Mouse (Mus musculus): ENCODE measurements at regions not wholly inside any gene's neighbourhood (a gene's known extent, or its start where the extent isn't known, plus 50 kb on each side); places are given as distances from the start of the nearest gene placed in this dataset.

GRCm38 (mm10) chr13:71350787-71351186 lies 509.2 kb upstream of the Adamts16 start:
- CTCF ChIA-PET: no interaction called here

- CTCF ChIA-PET: interaction anchor here (0.6 kb wide), 1 partner anchor 43 kb away, joined by 4 read pairs; no protein-coding TSS in a partner anchor
Observed at GRCm38 (mm10) chr13:71342921-71343320, 501.3 kb upstream of the Adamts16 start.

DNA sequence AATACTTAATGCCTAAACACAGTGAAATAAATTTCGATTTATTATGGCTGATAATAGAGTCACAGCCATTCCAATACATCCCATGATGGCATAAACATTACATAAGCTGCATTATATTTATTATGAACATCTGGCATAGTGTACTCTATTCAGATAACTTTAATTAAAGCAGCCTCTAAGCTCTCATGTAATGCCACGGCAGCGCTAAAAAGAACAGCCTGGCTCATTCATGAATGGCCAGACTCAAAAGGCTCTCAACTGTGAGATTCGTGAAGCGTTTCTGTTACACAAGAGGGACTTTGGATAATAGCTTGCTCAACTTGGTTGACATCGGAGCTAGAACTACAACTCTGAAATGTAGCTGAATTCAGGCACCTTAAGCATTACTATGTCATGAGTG lies 497.1 kb upstream of the Adamts16 start:
- CTCF ChIA-PET: no interaction called here

GRCm38 (mm10) chr13:71334925-71335324 lies 493.3 kb upstream of the Adamts16 start:
- CTCF ChIA-PET: no interaction called here

DNA sequence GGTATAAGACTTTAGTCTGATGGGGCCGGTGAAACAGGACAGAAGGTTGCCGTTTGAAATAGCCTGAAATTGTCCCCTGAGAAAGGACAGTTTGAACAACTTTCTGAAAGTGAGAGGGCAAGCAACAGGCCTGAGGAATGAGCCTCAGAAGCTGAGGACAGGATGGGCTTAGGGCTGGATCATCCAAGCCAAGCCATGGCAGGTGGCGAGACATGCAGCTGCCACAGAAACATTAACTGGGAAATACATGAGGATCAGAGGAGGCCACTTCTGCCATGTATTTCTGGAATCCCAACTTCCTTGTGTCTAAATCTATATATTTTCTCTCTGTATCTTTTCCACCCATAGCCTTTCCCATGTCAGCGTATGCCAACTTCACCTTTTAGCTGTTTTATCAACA lies 491.5 kb upstream of the Adamts16 start:
- CTCF ChIA-PET: no interaction called here

DNA sequence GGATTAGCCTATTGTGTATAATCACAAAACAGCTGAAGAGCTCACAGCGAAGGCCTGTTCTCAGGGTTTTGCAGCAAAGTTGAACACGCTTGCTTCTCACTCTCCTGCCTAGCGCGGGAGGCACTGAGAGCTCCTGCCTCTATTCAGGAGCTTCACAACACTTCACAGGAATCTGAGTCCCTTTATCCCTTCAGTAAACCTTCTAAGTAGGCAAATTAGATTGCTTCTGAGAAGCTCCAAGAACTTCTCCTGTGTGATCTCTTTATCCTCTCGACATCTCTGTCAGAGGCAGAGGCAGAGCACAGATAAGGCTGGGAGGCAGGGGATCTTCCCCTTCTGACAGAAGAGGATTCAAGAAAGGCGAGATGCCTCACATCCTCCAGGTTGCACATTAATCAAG lies 488.7 kb upstream of the Adamts16 start:
- CTCF ChIA-PET: no interaction called here

GRCm38 (mm10) chr13:71327802-71328753 lies 486.5 kb upstream of the Adamts16 start:
- CTCF ChIA-PET: no interaction called here

GRCm38 (mm10) chr13:71320489-71320888 lies 478.9 kb upstream of the Adamts16 start:
- CTCF ChIA-PET: no interaction called here

DNA sequence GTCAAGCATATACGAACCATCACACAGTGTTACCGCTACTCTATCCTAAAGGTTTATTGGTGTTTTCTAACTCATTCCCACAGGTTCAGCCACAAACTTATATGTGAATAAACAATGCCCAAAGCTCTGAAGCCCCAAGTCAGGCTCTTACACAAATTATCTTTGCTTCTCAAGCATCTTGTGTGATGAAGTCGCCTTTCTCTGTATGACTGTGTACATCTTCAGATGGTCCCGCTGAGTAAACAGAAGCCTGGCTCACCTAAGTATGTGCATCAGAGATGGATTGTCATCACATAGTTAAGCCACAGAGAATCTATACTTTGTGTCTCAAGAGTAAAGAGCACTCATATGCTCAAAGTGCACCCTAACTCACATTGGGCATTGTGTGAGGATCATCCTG lies 462.3 kb upstream of the Adamts16 start:
- CTCF ChIA-PET: no interaction called here

DNA sequence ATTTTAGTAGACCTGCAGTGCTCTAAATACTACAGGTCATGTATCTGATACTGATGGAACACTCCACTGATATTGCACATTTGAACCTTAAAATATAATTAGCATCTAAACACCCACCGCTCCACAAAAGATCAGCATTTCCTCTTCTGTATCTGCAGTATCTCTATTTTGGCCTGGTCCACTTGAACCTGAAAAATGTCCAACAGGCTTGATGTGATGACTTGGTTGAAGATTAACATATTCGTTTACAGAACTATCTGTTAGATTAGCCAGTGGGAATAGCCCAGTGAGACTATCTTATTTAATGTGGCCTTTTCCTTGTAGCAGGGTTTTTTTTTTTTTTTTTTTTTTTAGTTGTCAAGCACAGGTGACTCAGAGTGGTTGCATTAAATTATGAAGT lies 434.4 kb upstream of the Adamts16 start:
- CTCF ChIA-PET: no interaction called here

- CTCF ChIA-PET: no interaction called here
Observed at GRCm38 (mm10) chr13:71274139-71274538, 432.5 kb upstream of the Adamts16 start.

GRCm38 (mm10) chr13:71273485-71273884 lies 431.9 kb upstream of the Adamts16 start:
- CTCF ChIA-PET: no interaction called here

GRCm38 (mm10) chr13:71273067-71273466 lies 431.5 kb upstream of the Adamts16 start:
- CTCF ChIA-PET: no interaction called here

DNA sequence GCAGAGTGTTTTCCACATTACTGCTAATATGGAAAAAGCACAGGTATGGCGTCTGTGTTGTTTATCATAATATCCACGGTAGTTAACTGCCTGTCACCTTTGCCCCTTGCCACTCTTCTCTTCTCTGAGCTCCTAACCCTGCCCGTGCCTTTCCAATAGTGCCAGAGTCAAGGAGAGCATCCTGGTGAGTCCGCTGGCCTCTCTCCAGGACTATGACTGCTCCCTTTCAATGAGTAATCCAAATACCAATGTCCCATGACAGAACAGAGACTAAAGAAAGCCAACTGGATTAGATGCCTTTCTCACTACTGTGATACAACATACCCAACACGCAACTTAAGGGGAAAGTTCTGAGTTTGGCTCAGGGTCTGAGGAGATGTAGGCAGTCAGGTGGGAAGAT lies 430.8 kb upstream of the Adamts16 start:
- CTCF ChIA-PET: no interaction called here

DNA sequence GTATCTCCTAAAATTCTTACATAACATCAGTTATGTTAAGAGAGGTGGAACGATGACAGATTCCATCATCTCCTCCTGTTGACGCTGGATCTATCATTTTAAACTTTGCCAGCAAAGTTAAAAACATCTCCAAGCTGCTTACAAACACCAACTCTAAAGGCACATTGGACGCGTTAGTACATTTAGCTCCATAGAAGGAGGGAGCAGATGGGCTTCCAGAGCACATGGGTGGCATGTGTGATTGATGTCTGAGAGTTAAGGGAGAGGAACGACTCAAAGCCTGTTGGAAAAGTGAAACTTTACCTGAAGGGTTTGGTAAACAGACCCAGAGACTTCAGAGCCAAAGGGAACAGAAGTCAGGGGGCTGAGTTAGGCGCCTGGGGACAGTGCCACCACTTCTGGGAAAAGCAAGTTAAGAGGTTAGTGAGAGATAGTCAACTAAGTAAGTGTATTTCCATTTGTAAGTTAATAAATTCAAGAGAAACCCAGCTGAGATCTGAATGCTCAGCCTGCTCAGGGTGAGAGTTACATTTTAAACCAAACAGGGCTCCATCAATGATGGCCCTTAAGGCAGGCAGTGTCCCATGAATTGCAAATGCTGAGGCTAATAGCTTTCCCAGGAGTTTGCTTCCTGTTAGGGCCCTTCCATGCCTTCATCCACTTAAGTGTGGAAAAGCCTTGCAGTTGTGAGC lies 430.3 kb upstream of the Adamts16 start:
- CTCF ChIA-PET: no interaction called here

- CTCF ChIA-PET: no interaction called here
Observed at GRCm38 (mm10) chr13:71270370-71270769, 428.8 kb upstream of the Adamts16 start.

GRCm38 (mm10) chr13:71269496-71269895 lies 427.9 kb upstream of the Adamts16 start:
- CTCF ChIA-PET: no interaction called here

- CTCF ChIA-PET: no interaction called here
Observed at GRCm38 (mm10) chr13:71263315-71263878, 421.8 kb upstream of the Adamts16 start.

GRCm38 (mm10) chr13:71262575-71263295 lies 421.1 kb upstream of the Adamts16 start:
- CTCF ChIA-PET: no interaction called here

- CTCF ChIA-PET: no interaction called here
Observed at GRCm38 (mm10) chr13:71254016-71254415, 412.4 kb upstream of the Adamts16 start.

DNA sequence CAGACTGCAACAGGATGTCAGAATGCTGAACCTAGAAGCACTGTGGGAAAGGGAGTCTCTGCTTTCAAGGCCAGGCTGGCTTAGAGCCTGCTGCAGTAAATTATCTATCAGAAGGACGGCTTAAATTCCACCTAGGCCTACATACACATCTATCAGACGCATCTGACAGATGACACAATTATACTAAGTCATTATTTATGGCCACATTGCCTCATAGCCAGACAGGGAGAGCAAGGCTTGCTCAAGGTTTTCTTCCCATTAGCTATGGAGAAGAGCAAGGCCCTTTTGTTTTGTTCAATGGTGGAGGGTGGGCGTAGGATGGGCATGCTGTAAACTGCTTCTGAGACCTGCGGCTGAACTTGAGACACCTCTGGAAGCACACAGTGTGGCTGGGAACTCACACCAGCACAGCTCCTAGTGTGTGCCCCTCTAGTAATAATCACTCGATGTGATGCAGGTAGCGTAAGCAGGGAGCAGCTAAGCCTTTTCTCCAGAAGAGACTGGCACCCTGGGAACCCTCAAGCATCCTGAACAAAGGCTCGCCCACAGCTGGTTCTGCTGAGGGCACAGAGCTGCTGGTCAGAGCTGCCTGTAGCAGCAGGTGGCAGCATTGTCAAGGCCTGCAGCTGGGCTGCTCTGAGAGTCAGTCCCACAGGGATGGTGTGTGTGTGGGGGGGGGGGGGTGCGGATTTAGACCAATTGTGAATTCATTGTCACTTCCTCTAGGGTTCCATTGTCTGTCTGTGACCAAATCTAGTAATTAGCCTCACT lies 406.8 kb upstream of the Adamts16 start:
- CTCF ChIA-PET: interaction anchor here (0.7 kb wide), 1 partner anchor 125 kb away, joined by 13 read pairs; no protein-coding TSS in a partner anchor
